Mouse (Mus musculus): ENCODE data around the gene Vps4a.
A peak's percentile ranks its signal among the peaks of the same experiment; 100 is the strongest.
"Not testable (repeated sequence)": the region's sequence is repeated elsewhere in the genome, so short reads cannot be mapped to it uniquely, and the experiment has no call there.

Vps4a gene

GRCm38 (mm10) chr8:107030650-107031576 is at the start of gene Vps4a:
TSS of gene Vps4a (plus strand) at chr8:107031222.
- DNase-seq (ENCODE audit: low spot score), result peak; percentile 98

GRCm38 (mm10) chr8:106985404-106985821 is 45.6 kb upstream of the Vps4a start:
- peak; percentile 28 for DNase-seq (ENCODE audit: low spot score)

- no peak for DNase-seq (ENCODE audit: low spot score)
These were observed 45.1 kb upstream of the Vps4a start for GRCm38 (mm10) chr8:106985951-106986350.

GRCm38 (mm10) chr8:106987557-106987956 is 43.5 kb upstream of the Vps4a start:
- DNase-seq (ENCODE audit: low spot score), result no peak

GRCm38 (mm10) chr8:106991393-106991792 is 39.6 kb upstream of the Vps4a start:
- no peak for DNase-seq (ENCODE audit: low spot score)

GRCm38 (mm10) chr8:106996339-106996738 is 34.7 kb upstream of the Vps4a start:
- DNase-seq (ENCODE audit: low spot score), result not testable (repeated sequence)

GRCm38 (mm10) chr8:106997416-106997815 is 33.6 kb upstream of the Vps4a start:
- DNase-seq (ENCODE audit: low spot score), result no peak

- no peak for DNase-seq (ENCODE audit: low spot score)
These were observed 32.0 kb upstream of the Vps4a start for GRCm38 (mm10) chr8:106999068-106999467.

GRCm38 (mm10) chr8:107002532-107002931 is 28.5 kb upstream of the Vps4a start:
- peak; percentile 93 for DNase-seq (ENCODE audit: low spot score)

- no peak for DNase-seq (ENCODE audit: low spot score)
These were observed 23.2 kb upstream of the Vps4a start for GRCm38 (mm10) chr8:107007795-107008194.

GRCm38 (mm10) chr8:107012666-107013065 is 18.4 kb upstream of the Vps4a start:
- no peak for DNase-seq (ENCODE audit: low spot score)

- DNase-seq (ENCODE audit: low spot score), result no peak
These were observed 16.1 kb upstream of the Vps4a start for GRCm38 (mm10) chr8:107014915-107015314.

GRCm38 (mm10) chr8:107023479-107023878 is 7.5 kb upstream of the Vps4a start:
- no peak for DNase-seq (ENCODE audit: low spot score)

GRCm38 (mm10) chr8:107029310-107029709 is 1.7 kb upstream of the Vps4a start:
- no peak for DNase-seq (ENCODE audit: low spot score)

GRCm38 (mm10) chr8:107030058-107030457 is 964 bp upstream of the Vps4a start:
- DNase-seq (ENCODE audit: low spot score), result no peak

- DNase-seq (ENCODE audit: low spot score), result peak; percentile 16
These were observed 612 bp downstream of the Vps4a start for GRCm38 (mm10) chr8:107031577-107032090.

GRCm38 (mm10) chr8:107033609-107034008 is 2.6 kb downstream of the Vps4a start:
- DNase-seq (ENCODE audit: low spot score), result not testable (repeated sequence)

GRCm38 (mm10) chr8:107035641-107036040 is 4.6 kb downstream of the Vps4a start:
- no peak for DNase-seq (ENCODE audit: low spot score)

GRCm38 (mm10) chr8:107036626-107037025 is 5.6 kb downstream of the Vps4a start:
- DNase-seq (ENCODE audit: low spot score), result no peak

- DNase-seq (ENCODE audit: low spot score), result no peak
These were observed 9.6 kb downstream of the Vps4a start for GRCm38 (mm10) chr8:107040632-107041031.

GRCm38 (mm10) chr8:107045478-107045877 is 14.5 kb downstream of the Vps4a start:
- DNase-seq (ENCODE audit: low spot score), result no peak

- no peak for DNase-seq (ENCODE audit: low spot score)
These were observed 16.0 kb downstream of the Vps4a start for GRCm38 (mm10) chr8:107046976-107047375.
